Mouse (Mus musculus) midbrain, embryonic 12.5 days (tissue): Measurements from ENCODE around the gene Casp9. TPM values are rescaled to one million over a fixed set of nuclear protein-coding genes. Genes with fewer than 3 reads are reported as not detected.

Experiments
- ATAC-seq: fragments of 200-750 bp; cut with Nextera tagmentation; 2 replicates; pipeline ENCODE4 v1.8.0; 2017; ENCODE audit warnings: low read depth, moderate TSS enrichment, moderate library complexity; ENCODE audit not compliant: low FRiP score
- H3K27ac ChIP-seq: fragments of 300-500 bp; sonication (generic); replicated peaks from 2 replicates; pipeline ENCODE4 v1.5.1; 2016; ENCODE audit warnings: mild to moderate bottlenecking
- H3K27me3 ChIP-seq: fragments of 300-500 bp; sonication (generic); 2 replicates; pipeline ENCODE4 v1.6.1; 2016; ENCODE audit warnings: mild to moderate bottlenecking
- H3K36me3 ChIP-seq: fragments of 300-500 bp; sonication (generic); 2 replicates; pipeline ENCODE4 v1.6.1; 2016
- H3K4me1 ChIP-seq: fragments of 300-500 bp; sonication (generic); 2 replicates; pipeline ENCODE4 v1.6.1; 2016
- H3K4me2 ChIP-seq: fragments of 300-500 bp; sonication (generic); replicated peaks from 2 replicates; pipeline ENCODE4 v1.6.1; 2016; ENCODE audit warnings: mild to moderate bottlenecking, moderate library complexity
- H3K4me3 ChIP-seq: fragments of 300-500 bp; sonication (generic); 2 replicates; pipeline ENCODE4 v1.5.1; 2016; ENCODE audit warnings: mild to moderate bottlenecking
- H3K9ac ChIP-seq: fragments of 300-500 bp; sonication (generic); replicated peaks from 2 replicates; pipeline ENCODE4 v1.6.1; 2016; ENCODE audit warnings: mild to moderate bottlenecking, moderate library complexity
- H3K9me3 ChIP-seq: fragments of 300-500 bp; sonication (generic); 2 replicates; pipeline ENCODE4 v1.6.1; 2016; ENCODE audit warnings: mild to moderate bottlenecking
- WGBS: fragments of 180-500 bp; shearing (Covaris S2); methylation state at CpG from one replicate; pipeline ENCODE4 v1.1.7; 2016; 5-methylcytosine and 5-hydroxymethylcytosine counted together
- polyA plus RNA-seq: library from polyadenylated mRNA; unstranded; fragments of >200 nt; fragmentation: Nextera tagmentation; extraction: Ambion mirVana; gene quantifications from 2 replicates; pipeline ENCODE4 v1.2.1, GENCODE M21; 2016

The Casp9 gene
- polyA plus RNA-seq, 1 experiment from 2014 or later = 24.9 TPM

DNA sequence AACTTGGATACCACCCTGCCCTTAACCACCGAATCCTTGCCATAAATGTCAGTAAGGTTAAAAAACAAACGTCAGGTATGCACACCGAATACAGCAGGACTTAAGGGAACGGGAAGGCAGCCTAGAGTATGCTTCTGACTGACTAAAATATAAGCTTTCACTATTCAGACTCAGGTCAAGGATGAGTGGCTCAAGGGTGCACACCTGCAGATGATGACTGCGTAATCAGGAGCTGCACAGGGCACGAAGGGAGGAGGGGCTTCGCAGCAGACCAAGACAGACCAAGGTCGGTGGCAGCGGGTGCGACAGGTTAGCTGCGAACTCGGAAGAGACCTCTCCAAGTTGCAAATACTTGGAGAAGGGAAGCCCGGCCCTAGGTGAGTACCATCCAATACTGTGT lies 7.3 kb upstream of the Casp9 start:
- no peak overlapping the region for H3K4me3 ChIP-seq
- no peak overlapping the region for H3K4me2 ChIP-seq
- no peak overlapping the region for H3K9ac ChIP-seq
- no peak overlapping the region for H3K27ac ChIP-seq
- H3K9me3 ChIP-seq = no peaks in the 10 kb centered on the region
- H3K4me1 ChIP-seq = peaks cover 7% of the 10 kb centered on the region
- no peak for ATAC-seq
- H3K27me3 ChIP-seq = no peaks in the 10 kb centered on the region
- H3K36me3 ChIP-seq = peaks cover 45% of the 10 kb centered on the region
- WGBS = 95% methylated on average over 13 of the region's 13 CpGs

GRCm38 (mm10) chr4:141787046-141787445 lies 6.4 kb upstream of the Casp9 start:
- WGBS = 81% methylated on average over 6 of the region's 6 CpGs
- Histone ChIP-seq H3K4me2 (no peak overlapping the region), H3K27me3 (no peaks in the 10 kb centered on the region), H3K9me3 (no peaks in the 10 kb centered on the region), H3K4me3 (no peak overlapping the region), H3K27ac (no peak overlapping the region), H3K9ac (no peak overlapping the region), H3K36me3 (peaks cover 36% of the 10 kb centered on the region), H3K4me1 (peaks cover 7% of the 10 kb centered on the region)
- no peak for ATAC-seq

- no peak for ATAC-seq
- no peaks in the 10 kb centered on the region for H3K9me3 ChIP-seq
- 93% methylated on average over 7 of the region's 7 CpGs for WGBS
- no peaks in the 10 kb centered on the region for H3K27me3 ChIP-seq
- H3K4me3 ChIP-seq = no peak overlapping the region
- H3K4me2 ChIP-seq = no peak overlapping the region
- H3K4me1 ChIP-seq = peaks cover 7% of the 10 kb centered on the region
- peaks cover 31% of the 10 kb centered on the region for H3K36me3 ChIP-seq
- H3K27ac ChIP-seq = no peak overlapping the region
- H3K9ac ChIP-seq = no peak overlapping the region
Observed at GRCm38 (mm10) chr4:141787462-141787861, 6.0 kb upstream of the Casp9 start.

DNA sequence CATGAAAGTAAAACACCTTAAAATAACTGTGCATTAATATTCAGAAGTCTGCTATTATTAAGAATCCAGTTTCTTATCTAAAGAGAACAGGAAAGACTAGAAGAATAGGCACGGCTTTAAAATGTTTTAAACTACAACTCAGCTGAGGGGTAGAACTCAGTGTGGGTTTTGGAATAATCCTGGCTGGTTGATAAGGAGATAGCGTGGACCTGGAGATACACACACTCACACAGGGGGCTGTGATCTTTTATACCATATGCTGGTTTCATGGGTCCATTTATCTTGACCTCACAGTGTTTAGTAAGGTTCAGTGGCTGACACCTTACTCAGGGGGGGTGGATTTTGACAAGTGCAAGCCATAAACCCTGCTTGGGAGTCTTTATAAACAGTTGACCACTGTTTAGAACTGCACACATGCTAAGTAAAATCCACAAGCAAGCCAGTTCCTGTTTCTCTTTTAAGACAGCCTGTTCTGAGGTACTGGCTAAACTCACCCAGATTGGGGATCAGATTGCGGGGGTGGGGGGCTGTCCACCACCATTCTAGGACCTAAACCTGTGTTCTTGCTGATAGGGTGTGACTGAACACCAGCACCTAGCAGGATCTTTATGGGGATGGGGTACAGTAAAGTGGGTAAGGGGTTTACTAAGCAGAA lies 3.7 kb upstream of the Casp9 start:
- peak overlapping the region; percentile 97 for H3K9ac ChIP-seq
- H3K9me3 ChIP-seq = no peaks in the 10 kb centered on the region
- H3K36me3 ChIP-seq = peaks cover 11% of the 10 kb centered on the region; the same call in 1 of the 2 replicates
- H3K4me2 ChIP-seq = peak overlapping the region; percentile 85
- ATAC-seq = no peak
- H3K4me1 ChIP-seq = peaks cover 11% of the 10 kb centered on the region
- WGBS = 59% methylated on average over 3 of the region's 3 CpGs
- H3K4me3 ChIP-seq = peak overlapping the region; percentile 93
- no peak overlapping the region for H3K27ac ChIP-seq
- no peaks in the 10 kb centered on the region for H3K27me3 ChIP-seq

- peak within 1 kb of the TSS; percentile 78 for H3K27ac ChIP-seq
- H3K4me2 ChIP-seq = peak within 1 kb of the TSS; percentile 85
- H3K4me1 ChIP-seq = peaks cover 20% of the 10 kb centered on the region
- under 1% methylated on average over 37 of the region's 42 CpGs for WGBS
- H3K9me3 ChIP-seq = no peaks in the 10 kb centered on the region
- H3K4me3 ChIP-seq = peak within 1 kb of the TSS; percentile 93
- peak; percentile 93 for ATAC-seq
- H3K27me3 ChIP-seq = no peaks in the 10 kb centered on the region
- peaks cover 6% of the 10 kb centered on the region; the same call in 1 of the 2 replicates for H3K36me3 ChIP-seq
- H3K9ac ChIP-seq = peak within 1 kb of the TSS; percentile 97
Observed at GRCm38 (mm10) chr4:141790524-141790990, 2.9 kb upstream of the Casp9 start, which contains the start of gene Dnajc16. Dnajc16 (minus strand) TSS chr4:141790931.

DNA sequence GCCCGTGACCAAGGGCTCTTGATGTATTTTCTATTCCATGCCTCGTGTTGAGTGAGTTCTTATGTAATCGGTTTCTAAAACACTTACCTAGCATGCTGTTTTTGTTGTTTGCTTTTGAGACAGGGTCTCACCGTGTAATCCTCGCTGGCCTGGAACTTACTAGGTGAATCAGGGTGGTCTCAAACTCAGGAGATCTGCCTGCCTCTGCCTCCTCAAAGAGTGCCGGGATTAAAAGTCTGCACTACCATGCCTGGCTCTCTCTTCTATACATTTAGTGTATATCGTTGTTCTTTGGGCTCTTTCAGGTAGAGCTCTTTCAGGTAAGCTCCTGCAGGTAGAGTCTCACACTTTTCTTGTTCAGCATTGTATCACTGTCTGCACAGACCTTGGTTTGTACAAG lies 1.9 kb upstream of the Casp9 start:
- ATAC-seq = no peak
- H3K4me2 ChIP-seq = no peak overlapping the region
- H3K9me3 ChIP-seq = no peaks in the 10 kb centered on the region
- H3K4me3 ChIP-seq = no peak overlapping the region
- H3K4me1 ChIP-seq = peaks cover 22% of the 10 kb centered on the region
- H3K27ac ChIP-seq = no peak overlapping the region
- peaks cover 8% of the 10 kb centered on the region; the same call in 1 of the 2 replicates for H3K36me3 ChIP-seq
- 92% methylated on average over 7 of the region's 7 CpGs for WGBS
- H3K27me3 ChIP-seq = no peaks in the 10 kb centered on the region
- no peak overlapping the region for H3K9ac ChIP-seq

DNA sequence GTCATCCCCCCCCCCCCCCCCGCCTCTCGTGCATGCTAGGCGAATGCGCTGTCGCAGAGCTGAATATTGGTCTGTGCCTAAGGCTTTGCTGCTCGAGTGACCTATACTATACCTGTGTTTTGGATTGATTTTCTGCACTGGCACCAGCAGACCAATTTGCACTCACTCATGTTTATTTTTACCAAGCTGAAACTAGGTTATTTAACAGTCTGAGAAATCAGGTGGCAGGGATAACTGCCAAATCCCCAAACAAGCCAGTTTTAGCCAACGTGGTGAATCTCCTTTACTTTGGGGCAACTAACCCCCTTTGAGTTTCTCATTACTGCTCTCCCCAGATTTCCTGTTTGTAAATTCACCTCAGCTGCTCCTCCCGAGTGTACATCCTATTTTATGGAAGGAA lies 1.5 kb upstream of the Casp9 start:
- Histone ChIP-seq H3K27me3 (no peaks in the 10 kb centered on the region), H3K4me3 (no peak overlapping the region), H3K9me3 (no peaks in the 10 kb centered on the region), H3K9ac (no peak overlapping the region), H3K4me2 (no peak overlapping the region), H3K36me3 (peaks cover 12% of the 10 kb centered on the region; the same call in 1 of the 2 replicates), H3K4me1 (peaks cover 23% of the 10 kb centered on the region), H3K27ac (no peak overlapping the region)
- 87% methylated on average over 8 of the region's 8 CpGs for WGBS
- ATAC-seq = no peak

DNA sequence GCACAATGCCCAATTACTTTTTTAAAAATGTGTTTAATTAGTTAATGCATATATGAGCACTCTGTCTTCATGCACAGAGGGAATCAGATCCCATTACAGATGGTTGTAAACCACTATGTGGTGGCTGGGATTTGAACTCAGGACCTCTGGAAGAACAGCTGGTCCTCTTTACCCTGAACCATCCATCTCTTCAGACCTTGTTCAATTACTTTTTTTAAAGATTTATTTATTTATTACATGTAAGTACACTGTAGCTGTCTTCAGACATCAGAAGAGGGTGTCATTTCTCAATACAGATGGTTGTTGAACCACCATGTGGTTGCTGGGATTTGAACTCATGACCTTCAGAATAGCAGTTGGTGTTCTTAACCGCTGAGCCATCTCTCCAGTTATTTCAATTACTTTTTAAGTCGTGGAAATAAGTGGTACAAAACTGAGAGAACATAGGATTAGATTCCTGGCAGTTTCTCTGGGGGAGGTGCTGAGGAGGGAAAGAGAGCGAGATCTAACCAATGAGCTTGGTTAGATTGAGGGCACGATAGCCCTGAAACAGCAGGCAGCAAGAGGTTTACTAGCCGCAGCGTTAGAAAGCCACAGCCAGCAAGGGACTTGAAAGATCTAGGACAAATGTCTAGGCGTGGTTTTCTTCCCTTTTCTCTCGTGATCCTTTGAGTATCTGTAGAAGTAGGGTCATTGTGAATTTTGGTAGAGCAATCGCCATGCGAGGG lies 694 bp upstream of the Casp9 start:
- Histone ChIP-seq H3K4me3 (peak overlapping the region; percentile 75), H3K9ac (peak overlapping the region; percentile 77; the same call in 1 of the 2 replicates), H3K4me2 (peak overlapping the region; percentile 64), H3K4me1 (peaks cover 23% of the 10 kb centered on the region), H3K36me3 (peaks cover 16% of the 10 kb centered on the region), H3K9me3 (no peaks in the 10 kb centered on the region), H3K27me3 (no peaks in the 10 kb centered on the region), H3K27ac (peak overlapping the region; percentile 92)
- WGBS = 12% methylated on average over 10 of the region's 10 CpGs
- ATAC-seq = no peak

DNA sequence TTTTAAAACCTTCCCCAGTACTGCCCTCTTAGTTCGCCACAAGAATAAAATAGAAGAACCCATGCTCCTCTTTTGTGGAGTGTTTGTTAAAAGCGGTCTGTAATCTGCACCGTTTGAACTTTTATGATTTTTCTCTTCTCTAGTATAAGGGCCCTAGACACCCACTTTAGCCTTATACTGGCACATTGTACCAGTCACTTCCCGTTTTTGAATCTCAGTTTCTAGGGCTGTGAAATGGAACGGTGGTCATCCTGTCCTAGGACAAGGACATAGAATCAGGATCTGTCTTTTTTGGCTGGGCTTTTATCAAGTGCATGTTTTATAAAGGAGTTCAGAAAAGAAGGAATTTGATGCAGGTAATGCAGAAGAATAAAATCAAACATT lies 732 bp downstream of the Casp9 start:
- H3K9ac ChIP-seq = peak overlapping the region; percentile 77
- 15% methylated on average over 5 of the region's 5 CpGs for WGBS
- H3K4me1 ChIP-seq = peaks cover 23% of the 10 kb centered on the region
- peak overlapping the region; percentile 92 for H3K27ac ChIP-seq
- peak overlapping the region; percentile 75 for H3K4me3 ChIP-seq
- H3K9me3 ChIP-seq = no peaks in the 10 kb centered on the region
- H3K36me3 ChIP-seq = peaks cover 23% of the 10 kb centered on the region
- peak overlapping the region; percentile 64 for H3K4me2 ChIP-seq
- ATAC-seq = no peak
- H3K27me3 ChIP-seq = no peaks in the 10 kb centered on the region

DNA sequence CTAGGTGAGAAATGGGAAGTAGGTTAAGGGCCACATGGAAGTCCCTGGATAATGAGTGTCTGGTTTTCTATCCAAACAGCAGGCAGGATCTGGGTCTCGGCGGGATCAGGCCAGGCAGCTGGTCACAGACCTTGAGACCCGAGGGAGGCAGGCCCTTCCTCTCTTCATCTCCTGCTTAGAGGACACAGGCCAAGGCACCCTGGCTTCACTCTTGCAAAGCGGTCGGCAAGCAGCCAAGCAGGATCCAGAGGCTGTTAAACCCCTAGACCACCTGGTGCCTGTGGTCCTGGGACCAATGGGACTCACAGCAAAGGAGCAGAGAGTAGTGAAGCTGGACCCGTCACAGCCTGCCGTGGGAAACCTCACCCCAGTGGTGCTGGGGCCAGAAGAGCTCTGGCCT lies 2.9 kb downstream of the Casp9 start:
- H3K36me3 ChIP-seq = peaks cover 23% of the 10 kb centered on the region
- H3K4me2 ChIP-seq = no peak overlapping the region
- no peak overlapping the region for H3K4me3 ChIP-seq
- H3K4me1 ChIP-seq = peaks cover 16% of the 10 kb centered on the region
- H3K9me3 ChIP-seq = no peaks in the 10 kb centered on the region
- H3K27ac ChIP-seq = no peak overlapping the region
- no peak for ATAC-seq
- H3K9ac ChIP-seq = no peak overlapping the region
- WGBS = 84% methylated on average over 7 of the region's 7 CpGs
- H3K27me3 ChIP-seq = no peaks in the 10 kb centered on the region

GRCm38 (mm10) chr4:141796954-141797353 lies 3.5 kb downstream of the Casp9 start:
- H3K27me3 ChIP-seq = no peaks in the 10 kb centered on the region
- no peaks in the 10 kb centered on the region for H3K9me3 ChIP-seq
- H3K4me1 ChIP-seq = peaks cover 16% of the 10 kb centered on the region
- no peak overlapping the region for H3K4me2 ChIP-seq
- H3K9ac ChIP-seq = no peak overlapping the region
- no peak overlapping the region for H3K27ac ChIP-seq
- 83% methylated on average over 4 of the region's 4 CpGs for WGBS
- ATAC-seq = no peak
- no peak overlapping the region for H3K4me3 ChIP-seq
- H3K36me3 ChIP-seq = peaks cover 23% of the 10 kb centered on the region

DNA sequence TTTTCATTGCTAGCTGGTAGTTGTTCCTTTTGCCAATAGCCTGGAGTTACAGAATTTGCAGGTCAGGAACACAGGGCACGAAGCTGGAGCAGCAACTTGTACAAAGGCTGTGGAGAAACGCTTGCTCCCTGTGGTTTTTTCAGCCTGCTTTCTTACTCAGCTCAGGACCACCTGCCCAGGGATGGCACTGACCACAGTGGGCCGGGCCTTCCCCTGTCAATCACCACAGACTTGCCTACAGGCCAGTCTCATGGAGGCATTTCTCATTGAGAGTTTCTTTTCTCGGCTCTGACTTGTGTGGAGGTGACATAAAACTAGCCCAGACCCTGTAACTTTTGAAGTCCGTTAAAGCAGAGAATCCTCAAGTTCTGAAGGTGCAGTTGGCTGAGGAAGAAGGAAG lies 4.1 kb downstream of the Casp9 start:
- no peaks in the 10 kb centered on the region for H3K27me3 ChIP-seq
- no peaks in the 10 kb centered on the region for H3K9me3 ChIP-seq
- peaks cover 23% of the 10 kb centered on the region for H3K36me3 ChIP-seq
- ATAC-seq = no peak
- H3K4me2 ChIP-seq = no peak overlapping the region
- no peak overlapping the region for H3K27ac ChIP-seq
- H3K9ac ChIP-seq = no peak overlapping the region
- H3K4me1 ChIP-seq = peaks cover 16% of the 10 kb centered on the region
- no peak overlapping the region for H3K4me3 ChIP-seq
- WGBS = 91% methylated on average over 5 of the region's 5 CpGs
